Mouse (Mus musculus): Measurements from ENCODE around the gene Zfp619. TPM values are rescaled to one million over a fixed set of nuclear protein-coding genes. Genes with fewer than 3 reads are reported as not detected.
A peak's percentile ranks its signal among the peaks of the same experiment; 100 is the strongest.
"Not testable (repeated sequence)": the region's sequence is repeated elsewhere in the genome, so short reads cannot be mapped to it uniquely, and the experiment has no call there.

Zfp619 gene
- polyA plus RNA-seq, 1 experiment from 2014 or later = 2.8 TPM

- no peaks in the 10 kb centered on the region for H3K4me1 ChIP-seq (replicated peaks; ENCODE audit: control insufficient read depth, insufficient read depth, low read length)
- 85% methylated on average over 2 of the region's 2 CpGs for WGBS
Observed at GRCm38 (mm10) chr7:39580066-39580465, 62.5 kb downstream of the Zfp619 start.

GRCm38 (mm10) chr7:39580601-39581000, 63.0 kb downstream of the Zfp619 start:
- ATAC-seq (replicated peaks; ENCODE audit: low FRiP score, low TSS enrichment, low read depth) (no peak), DNase-seq (ENCODE audit: low spot score) (no peak)
- H3K27ac ChIP-seq (ENCODE audit: low read depth) = no peak overlapping the region
- H3K4me1 ChIP-seq (replicated peaks; ENCODE audit: control insufficient read depth, insufficient read depth, low read length) = no peaks in the 10 kb centered on the region
- H3K4me2 ChIP-seq (ENCODE audit: low read length) = no peak overlapping the region
- no peak overlapping the region for H3K9ac ChIP-seq (ENCODE audit: low read length)
- no peaks in the 10 kb centered on the region for H3K36me3 ChIP-seq (ENCODE audit: control insufficient read depth, insufficient read depth, low read length)
- no peaks in the 10 kb centered on the region for H3K9me3 ChIP-seq (ENCODE audit: control insufficient read depth, low read length)
- WGBS = 85% methylated on average over 2 of the region's 2 CpGs
- H3K4me3 ChIP-seq (ENCODE audit: low read depth, low read length) = no peak overlapping the region
- no peaks in the 10 kb centered on the region for H3K27me3 ChIP-seq (replicated peaks; ENCODE audit: control insufficient read depth, insufficient read depth, low read length)

More at GRCm38 (mm10) chr7:39580066-39580465, 62.5 kb downstream of the Zfp619 start:
- Histone ChIP-seq H3K4me2 (ENCODE audit: low read length) (no peak overlapping the region), H3K27ac (ENCODE audit: low read depth) (no peak overlapping the region), H3K9me3 (ENCODE audit: control insufficient read depth, low read length) (no peaks in the 10 kb centered on the region), H3K36me3 (ENCODE audit: control insufficient read depth, insufficient read depth, low read length) (no peaks in the 10 kb centered on the region), H3K9ac (ENCODE audit: low read length) (no peak overlapping the region), H3K4me3 (ENCODE audit: low read depth, low read length) (no peak overlapping the region), H3K27me3 (replicated peaks; ENCODE audit: control insufficient read depth, insufficient read depth, low read length) (no peaks in the 10 kb centered on the region)
- ATAC-seq (replicated peaks; ENCODE audit: low FRiP score, low TSS enrichment, low read depth) = no peak
- no peak for DNase-seq (ENCODE audit: low spot score)

- not testable (repeated sequence) for H3K4me3 ChIP-seq (ENCODE audit: low read depth, low read length); DNase-seq (ENCODE audit: low spot score); H3K4me1 ChIP-seq (replicated peaks; ENCODE audit: control insufficient read depth, insufficient read depth, low read length); ATAC-seq (replicated peaks; ENCODE audit: low FRiP score, low TSS enrichment, low read depth); H3K9me3 ChIP-seq (ENCODE audit: control insufficient read depth, low read length); H3K4me2 ChIP-seq (ENCODE audit: low read length); H3K36me3 ChIP-seq (ENCODE audit: control insufficient read depth, insufficient read depth, low read length); H3K27ac ChIP-seq (ENCODE audit: low read depth); H3K27me3 ChIP-seq (replicated peaks; ENCODE audit: control insufficient read depth, insufficient read depth, low read length); H3K9ac ChIP-seq (ENCODE audit: low read length)
- WGBS = 67% methylated on average over 6 of the region's 6 CpGs
Observed at GRCm38 (mm10) chr7:39586834-39587233, 69.3 kb downstream of the Zfp619 start.

- 95% methylated on average over 1 of the region's 1 CpGs for WGBS
- Histone ChIP-seq H3K4me1 (replicated peaks; ENCODE audit: control insufficient read depth, insufficient read depth, low read length) (no peaks in the 10 kb centered on the region), H3K4me2 (ENCODE audit: low read length) (peak overlapping the region; percentile 50), H3K9ac (ENCODE audit: low read length) (no peak overlapping the region), H3K9me3 (ENCODE audit: control insufficient read depth, low read length) (no peaks in the 10 kb centered on the region), H3K4me3 (ENCODE audit: low read depth, low read length) (peak overlapping the region; percentile 33; the same call in 1 of the 2 replicates), H3K36me3 (ENCODE audit: control insufficient read depth, insufficient read depth, low read length) (no peaks in the 10 kb centered on the region), H3K27ac (ENCODE audit: low read depth) (no peak overlapping the region), H3K27me3 (replicated peaks; ENCODE audit: control insufficient read depth, insufficient read depth, low read length) (peaks cover 3% of the 10 kb centered on the region; the same call in 1 of the 2 replicates)
- DNase-seq (ENCODE audit: low spot score) (no peak), ATAC-seq (replicated peaks; ENCODE audit: low FRiP score, low TSS enrichment, low read depth) (no peak; the same call in 1 of the 2 replicates)
Observed at GRCm38 (mm10) chr7:39588037-39588436, 70.5 kb downstream of the Zfp619 start.

GRCm38 (mm10) chr7:39588471-39589041, 71.0 kb downstream of the Zfp619 start:
- ATAC-seq (replicated peaks; ENCODE audit: low FRiP score, low TSS enrichment, low read depth) (peak; percentile 88), DNase-seq (ENCODE audit: low spot score) (peak; percentile 67)
- not testable (repeated sequence) for H3K9me3 ChIP-seq (ENCODE audit: control insufficient read depth, low read length); H3K36me3 ChIP-seq (ENCODE audit: control insufficient read depth, insufficient read depth, low read length); H3K4me1 ChIP-seq (replicated peaks; ENCODE audit: control insufficient read depth, insufficient read depth, low read length); H3K27me3 ChIP-seq (replicated peaks; ENCODE audit: control insufficient read depth, insufficient read depth, low read length); H3K27ac ChIP-seq (ENCODE audit: low read depth)
- under 1% methylated on average over 42 of the region's 62 CpGs for WGBS
- Histone ChIP-seq H3K4me2 (ENCODE audit: low read length) (peak overlapping the region; percentile 50), H3K9ac (ENCODE audit: low read length) (peak overlapping the region; percentile 35), H3K4me3 (ENCODE audit: low read depth, low read length) (peak overlapping the region; percentile 33)

GRCm38 (mm10) chr7:39589044-39589443, 71.5 kb downstream of the Zfp619 start:
- WGBS = 44% methylated on average over 7 of the region's 7 CpGs
- H3K27ac ChIP-seq (ENCODE audit: low read depth); H3K27me3 ChIP-seq (replicated peaks; ENCODE audit: control insufficient read depth, insufficient read depth, low read length); H3K9ac ChIP-seq (ENCODE audit: low read length); H3K4me1 ChIP-seq (replicated peaks; ENCODE audit: control insufficient read depth, insufficient read depth, low read length); H3K36me3 ChIP-seq (ENCODE audit: control insufficient read depth, insufficient read depth, low read length); DNase-seq (ENCODE audit: low spot score); H3K9me3 ChIP-seq (ENCODE audit: control insufficient read depth, low read length): not testable (repeated sequence)
- ATAC-seq (replicated peaks; ENCODE audit: low FRiP score, low TSS enrichment, low read depth) = 0 out of 2 replicates have a peak, but pooled peaks have one; percentile 4
- Histone ChIP-seq H3K4me3 (ENCODE audit: low read depth, low read length) (peak overlapping the region; percentile 33), H3K4me2 (ENCODE audit: low read length) (peak overlapping the region; percentile 50)

Other genes starting within 250 kb of the Zfp619 start
- not detected in 2 replicates for gene Gm5114, start 104.6 kb upstream of the Zfp619 start, polyA plus RNA-seq (2014; fragmentation: Nextera tagmentation; extraction: Ambion mirVana)

All from intestine, embryonic 14.5 days (tissue).